Mouse (Mus musculus) mammary gland, adult 2 months (tissue): ENCODE data around the gene Rimbp2. TPM values are rescaled to one million over a fixed set of nuclear protein-coding genes. Genes with fewer than 3 reads are reported as not detected.

Source experiments
- polyA plus RNA-seq: library from polyadenylated mRNA; depleted of rRNA; stranded (reverse); fragments of >200 nt; gene quantifications from 2 replicates; pipeline ENCODE4 v1.2.3, GENCODE M21; 2012; ENCODE audit warnings: low replicate concordance; rRNA removed

The Rimbp2 gene
- polyA plus RNA-seq = 0.04 and 0.07 TPM in 2 replicates

DNA sequence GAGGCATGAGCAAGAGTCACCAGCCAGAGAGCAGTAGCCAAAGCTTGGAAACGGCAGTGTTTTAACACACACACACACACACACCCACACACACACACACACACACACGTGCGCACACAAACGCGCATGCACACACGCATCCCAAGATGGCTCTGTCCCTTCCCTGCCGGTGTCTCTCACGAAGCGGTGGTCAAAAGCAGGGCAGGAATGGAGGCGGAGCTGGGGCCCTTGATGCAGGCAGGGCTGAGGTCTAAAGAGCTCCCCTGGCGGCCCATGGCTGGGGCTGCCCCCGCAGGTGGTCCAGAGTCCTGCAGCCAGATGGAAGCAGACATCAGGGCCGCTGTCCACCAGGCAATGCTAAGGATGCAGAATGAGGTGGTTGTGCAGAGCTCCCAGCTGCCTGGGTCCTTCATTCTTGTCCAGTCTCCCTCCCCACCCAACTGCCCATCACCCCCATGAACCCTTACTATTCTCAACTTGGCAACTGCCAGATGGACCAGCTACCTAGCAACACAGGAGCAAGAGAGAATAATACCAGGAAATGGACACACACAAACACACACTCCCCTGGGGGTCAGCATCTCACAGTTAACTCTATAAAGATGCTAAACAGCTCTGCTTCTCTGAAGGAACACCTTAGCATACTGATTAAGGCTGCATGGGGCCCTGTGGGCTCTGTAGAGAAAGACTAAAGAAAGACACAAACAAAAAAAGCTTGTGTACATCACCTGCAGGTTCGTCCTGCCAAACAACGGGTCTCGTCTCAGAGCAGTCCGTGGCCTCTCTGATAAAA is at the start of gene Rimbp2:
Rimbp2 (minus strand) TSS at position 209 of the 793 bp plus-strand sequence.

Other genes starting within 250 kb of the Rimbp2 start
- 39.3 and 57.4 TPM in 2 replicates for gene Stx2, start 55.1 kb upstream of the Rimbp2 start, polyA plus RNA-seq
- 42.9 and 64.3 TPM in 2 replicates for gene Ran, start 66.6 kb upstream of the Rimbp2 start, polyA plus RNA-seq
- gene Adgrd1, start 143.3 kb upstream of the Rimbp2 start, polyA plus RNA-seq = 20.0 and 21.8 TPM in 2 replicates